Mouse (Mus musculus) liver, embryonic 14.5 days (tissue): ENCODE measurements at regions not wholly inside any gene's neighbourhood (a gene's known extent, or its start where the extent isn't known, plus 50 kb on each side); places are given as distances from the start of the nearest gene placed in this dataset.
A peak's percentile ranks its signal among the peaks of the same experiment; 100 is the strongest.

Source experiments
- ATAC-seq: fragments of 200-750 bp; cut with Nextera tagmentation; 2 replicates; pipeline ENCODE4 v1.8.0; 2017; ENCODE audit warnings: moderate number of reproducible peaks, mild to moderate bottlenecking, moderate library complexity; ENCODE audit not compliant: insufficient read depth
- DNase-seq, 3 experiments: peaks; one replicate each; pipeline ENCODE4 v3.0.0-alpha.2; 2012 to 2013; ENCODE audit warnings: low read depth in 3 of 3, low spot score in 3 of 3
- H3K27ac ChIP-seq: fragments of 300-500 bp; sonication (generic); 2 replicates; pipeline ENCODE4 v1.5.1; 2014; ENCODE audit warnings: moderate library complexity, mild to moderate bottlenecking, control low read depth, inconsistent platforms
- H3K27me3 ChIP-seq: fragments of 300-500 bp; sonication (generic); 2 replicates; pipeline ENCODE4 v1.6.1; 2014; ENCODE audit warnings: mild to moderate bottlenecking, low read length, moderate library complexity; ENCODE audit not compliant: control insufficient read depth, insufficient read depth
- H3K36me3 ChIP-seq: fragments of 300-500 bp; sonication (generic); replicated peaks from 2 replicates; pipeline ENCODE4 v1.6.1; 2014; ENCODE audit warnings: low read depth; ENCODE audit not compliant: control insufficient read depth, insufficient read depth
- H3K4me1 ChIP-seq, 2 experiments: fragments of 200-500 bp in 1 of 2; fragments of 300-500 bp in 1 of 2; sonication (generic) in 1 of 2; replicated peaks; 2 replicates each; pipeline ENCODE4 v1.6.1; 2012 to 2014; ENCODE audit warnings: antibody characterized with exemption in 1 of 2, inconsistent platforms in 1 of 2, low read length in 1 of 2; ENCODE audit not compliant: control insufficient read depth in 2 of 2, insufficient read depth in 2 of 2
- H3K4me2 ChIP-seq: fragments of 300-500 bp; sonication (generic); 2 replicates; pipeline ENCODE4 v1.6.1; 2014; ENCODE audit warnings: low read depth, mild to moderate bottlenecking, control low read depth, moderate library complexity
- H3K4me3 ChIP-seq, 2 experiments: fragments of 200-500 bp in 1 of 2; fragments of 300-500 bp in 1 of 2; sonication (generic) in 1 of 2; 2 replicates each; pipeline ENCODE4 v1.5.1; 2012 to 2014; ENCODE audit warnings: low read depth in 2 of 2, low read length in 2 of 2, mild to moderate bottlenecking in 2 of 2, control low read depth in 1 of 2, inconsistent platforms in 1 of 2, moderate library complexity in 1 of 2; ENCODE audit not compliant: insufficient read depth in 1 of 2
- H3K9ac ChIP-seq: fragments of 300-500 bp; sonication (generic); replicated peaks from 2 replicates; pipeline ENCODE4 v1.6.1; 2014; ENCODE audit warnings: mild to moderate bottlenecking, control low read depth, moderate library complexity
- H3K9me3 ChIP-seq: fragments of 300-500 bp; sonication (generic); 2 replicates; pipeline ENCODE4 v1.6.1; 2016; ENCODE audit warnings: low read length, mixed read lengths; ENCODE audit not compliant: control insufficient read depth
- CTCF ChIP-seq: IDR thresholded peaks from 2 replicates; pipeline ENCODE4 v1.5.1; 2016; ENCODE audit warnings: antibody characterized with exemption, low read depth, control low read depth
- EP300 ChIP-seq: IDR thresholded peaks from 2 replicates; pipeline ENCODE4 v1.6.1; 2016; ENCODE audit warnings: antibody characterized with exemption, low read depth
- WGBS: fragments of 180-500 bp; shearing (Covaris S2); extraction: QIAGEN DNeasy Blood & Tissue Kit; methylation state at CpG from one replicate; pipeline ENCODE4 v1.1.7; 2014; ENCODE audit not compliant: insufficient replicate concordance; 5-methylcytosine and 5-hydroxymethylcytosine counted together

- TF ChIP-seq EP300 (no peak), CTCF (no peak)
- H3K36me3 ChIP-seq: no peaks in the 10 kb centered on the region
- no peak overlapping the region for H3K9ac ChIP-seq
- H3K4me1 ChIP-seq: no peaks in the 10 kb centered on the region
- H3K4me2 ChIP-seq: no peak overlapping the region
- ATAC-seq (no peak), DNase-seq (no peak)
- H3K27ac ChIP-seq: no peak overlapping the region
- no peak overlapping the region for H3K4me3 ChIP-seq
- 55% methylated on average over 4 of the region's 4 CpGs for WGBS
- H3K9me3 ChIP-seq: no peaks in the 10 kb centered on the region
- no peaks in the 10 kb centered on the region for H3K27me3 ChIP-seq
These were observed 91.2 kb upstream of the Mocs2 start for GRCm38 (mm10) chr13:114726828-114727227.

GRCm38 (mm10) chr13:114735066-114735465 lies 83.0 kb upstream of the Mocs2 start:
- no peak overlapping the region for H3K9ac ChIP-seq
- no peak overlapping the region for H3K27ac ChIP-seq
- no peaks in the 10 kb centered on the region for H3K9me3 ChIP-seq
- no peak overlapping the region for H3K4me2 ChIP-seq
- H3K4me3 ChIP-seq: no peak overlapping the region
- no peaks in the 10 kb centered on the region for H3K36me3 ChIP-seq
- DNase-seq (peak in 1 of 3 experiments; percentile 4), ATAC-seq (no peak)
- 37% methylated on average over 7 of the region's 7 CpGs for WGBS
- no peaks in the 10 kb centered on the region for H3K4me1 ChIP-seq
- H3K27me3 ChIP-seq: no peaks in the 10 kb centered on the region
- TF ChIP-seq CTCF: no peak

GRCm38 (mm10) chr13:114736066-114736465 lies 82.0 kb upstream of the Mocs2 start:
- Histone ChIP-seq H3K27ac (no peak overlapping the region), H3K9me3 (no peaks in the 10 kb centered on the region), H3K27me3 (no peaks in the 10 kb centered on the region), H3K36me3 (no peaks in the 10 kb centered on the region), H3K4me2 (no peak overlapping the region), H3K9ac (no peak overlapping the region), H3K4me1 (no peaks in the 10 kb centered on the region), H3K4me3 (no peak overlapping the region)
- ATAC-seq: no peak
- no peak for TF ChIP-seq CTCF
- no peak for TF ChIP-seq EP300
- DNase-seq: no peak
- WGBS: 75% methylated on average over 4 of the region's 4 CpGs

- H3K9me3 ChIP-seq: no peaks in the 10 kb centered on the region
- no peaks in the 10 kb centered on the region for H3K4me1 ChIP-seq
- TF ChIP-seq CTCF: no peak
- no peak for TF ChIP-seq EP300
- no peak for DNase-seq
- H3K4me3 ChIP-seq: no peak overlapping the region
- no peaks in the 10 kb centered on the region for H3K27me3 ChIP-seq
- no peaks in the 10 kb centered on the region for H3K36me3 ChIP-seq
- H3K9ac ChIP-seq: no peak overlapping the region
- H3K4me2 ChIP-seq: no peak overlapping the region
- WGBS: 60% methylated on average over 3 of the region's 3 CpGs
- no peak overlapping the region for H3K27ac ChIP-seq
- ATAC-seq: no peak
These were observed 75.5 kb upstream of the Mocs2 start for GRCm38 (mm10) chr13:114742534-114742933.

GRCm38 (mm10) chr13:114745814-114746213 lies 72.2 kb upstream of the Mocs2 start:
- Histone ChIP-seq H3K4me1 (no peaks in the 10 kb centered on the region), H3K9me3 (no peaks in the 10 kb centered on the region), H3K36me3 (no peaks in the 10 kb centered on the region), H3K27ac (no peak overlapping the region), H3K4me2 (no peak overlapping the region), H3K9ac (no peak overlapping the region), H3K27me3 (no peaks in the 10 kb centered on the region), H3K4me3 (no peak overlapping the region)
- TF ChIP-seq EP300 (no peak), CTCF (no peak)
- ATAC-seq (no peak), DNase-seq (no peak)
- WGBS: 61% methylated on average over 2 of the region's 2 CpGs

GRCm38 (mm10) chr13:114757459-114757858 lies 60.6 kb upstream of the Mocs2 start:
- TF ChIP-seq CTCF (peak; percentile 43), EP300 (no peak)
- Histone ChIP-seq H3K27ac (no peak overlapping the region), H3K4me2 (no peak overlapping the region), H3K27me3 (no peaks in the 10 kb centered on the region), H3K9ac (no peak overlapping the region), H3K4me3 (no peak overlapping the region), H3K36me3 (no peaks in the 10 kb centered on the region), H3K9me3 (no peaks in the 10 kb centered on the region), H3K4me1 (no peaks in the 10 kb centered on the region)
- ATAC-seq (no peak), DNase-seq (no peak)
